Mouse (Mus musculus): ENCODE results near the gene Ggt6.

Gene Ggt6

DNA sequence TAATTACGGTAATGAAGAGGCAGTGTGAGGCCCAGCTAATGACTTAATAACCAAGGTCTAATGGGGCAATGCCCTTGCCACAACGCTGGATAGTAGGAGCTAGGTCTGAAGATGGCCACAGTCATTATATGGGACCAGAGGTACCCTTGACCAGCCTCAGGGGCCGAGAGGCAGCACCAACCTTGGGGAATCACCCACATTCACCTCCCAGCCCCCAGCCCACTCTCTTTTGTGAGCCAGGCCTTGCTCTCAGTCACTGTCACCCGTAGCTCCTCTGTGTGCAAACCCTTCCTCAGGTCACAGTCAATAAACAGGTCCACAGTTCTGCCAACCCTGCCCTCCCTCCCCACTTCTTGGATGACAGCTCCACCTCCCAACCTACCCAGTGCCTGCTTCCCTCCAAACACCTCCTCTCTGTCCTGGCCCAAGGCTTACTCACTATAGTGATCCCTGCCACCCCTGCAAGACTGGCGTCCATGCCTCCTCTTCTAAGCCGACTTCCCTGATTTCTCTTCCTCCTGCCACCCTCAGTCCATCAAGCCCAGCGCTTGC lies 40.8 kb downstream of the Ggt6 start:
- no peak for DNase-seq (ENCODE audit: low spot score in 2 of 2)

DNA sequence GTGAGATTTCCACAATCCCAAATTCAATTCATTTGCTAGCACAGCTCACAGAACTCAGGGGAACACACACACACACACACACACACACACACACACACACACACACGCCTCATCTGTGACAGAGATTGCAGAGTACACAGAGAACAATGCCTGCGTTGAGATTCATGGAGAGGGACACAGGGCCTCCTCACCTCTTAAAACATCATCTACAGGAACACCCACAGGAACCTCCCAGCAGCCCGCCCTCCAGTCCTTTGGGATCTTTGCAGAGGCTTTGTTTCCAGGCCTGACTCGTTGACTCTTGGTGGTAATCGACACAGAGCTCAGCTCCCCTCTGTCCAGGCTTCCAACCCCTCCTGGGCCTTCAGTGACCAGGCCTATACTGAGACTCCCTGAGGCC lies 41.9 kb downstream of the Ggt6 start:
- no peak for DNase-seq (ENCODE audit: low spot score in 2 of 2)

DNA sequence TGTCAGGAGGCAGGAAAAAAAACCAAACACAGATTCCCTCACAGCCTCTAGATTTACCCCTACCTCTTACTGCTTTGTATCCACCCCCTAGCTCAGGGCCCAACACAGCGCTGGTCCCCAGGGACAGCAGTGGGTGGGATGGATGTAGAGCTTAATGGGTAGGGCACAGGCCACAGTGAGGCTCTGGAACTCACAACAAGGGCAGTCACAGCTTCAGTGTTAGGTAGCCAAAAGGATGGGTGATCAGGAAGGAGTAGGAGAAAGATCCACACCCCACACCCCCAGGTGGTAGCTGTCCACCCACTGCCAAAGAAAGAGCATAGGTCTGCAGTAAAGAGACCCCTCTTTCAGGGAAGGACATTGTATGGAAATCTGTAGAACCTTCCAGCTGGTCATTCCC lies 42.3 kb downstream of the Ggt6 start:
- DNase-seq (ENCODE audit: low spot score in 2 of 2), result no peak

DNA sequence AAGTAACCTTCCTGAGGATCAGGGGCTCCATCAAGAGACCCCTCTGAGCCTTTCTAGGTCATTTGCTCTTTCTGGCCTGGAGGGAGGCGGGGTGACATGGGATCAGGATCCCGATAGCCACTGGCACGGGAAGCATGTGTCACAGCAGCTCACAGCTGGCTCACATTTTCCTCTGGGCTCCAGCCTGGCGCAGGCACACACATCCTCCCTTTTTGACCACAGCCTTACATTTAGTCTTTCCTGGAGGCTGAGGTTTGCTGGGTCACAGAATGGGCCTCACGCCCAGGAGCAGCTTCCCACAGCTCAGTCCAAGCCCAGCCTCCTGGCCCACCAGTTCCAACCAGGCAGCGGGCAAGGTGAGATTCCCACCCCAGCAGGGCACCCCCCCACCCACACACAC lies 42.9 kb downstream of the Ggt6 start:
- DNase-seq (ENCODE audit: low spot score in 2 of 2), result no peak

DNA sequence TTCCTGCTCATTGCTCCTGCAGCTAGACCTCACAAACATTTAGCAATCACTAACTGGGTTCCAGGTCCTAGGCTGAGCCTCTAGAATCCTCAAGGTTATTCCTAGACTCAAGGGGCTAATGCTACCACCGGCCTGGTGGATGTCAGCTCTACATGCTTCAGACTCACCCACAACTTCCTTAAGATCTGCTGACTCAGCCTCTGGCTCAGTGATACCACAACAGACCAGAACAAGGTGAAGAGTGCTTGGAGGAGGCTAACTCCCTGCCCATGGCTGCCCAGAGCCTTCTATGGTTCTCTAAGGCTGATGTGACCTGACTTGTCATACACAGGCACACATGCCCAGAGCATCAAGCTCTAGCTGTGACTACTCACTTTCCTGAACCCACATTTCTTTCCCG lies 44.2 kb downstream of the Ggt6 start:
- no peak for DNase-seq (ENCODE audit: low spot score in 2 of 2)

DNA sequence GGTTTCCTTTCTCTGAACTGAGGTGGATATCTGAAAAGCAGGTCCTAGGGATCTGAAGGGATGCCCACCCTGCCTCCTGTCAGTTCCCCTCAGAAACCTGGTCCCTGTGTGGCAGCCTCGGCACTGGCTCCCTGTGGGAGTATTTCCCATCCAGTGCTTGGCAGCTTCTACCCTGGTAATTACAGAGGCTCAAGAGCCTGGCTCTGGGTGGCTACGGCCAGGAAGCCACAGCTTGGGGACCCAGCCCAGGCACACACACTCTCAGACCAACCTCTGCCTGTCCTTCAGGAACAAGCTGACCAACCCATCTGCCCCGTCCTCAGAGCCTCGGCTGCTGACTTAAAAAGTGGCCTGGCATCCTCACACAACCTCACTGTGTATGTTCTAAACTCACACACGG lies 46.0 kb downstream of the Ggt6 start:
- DNase-seq (ENCODE audit: low spot score in 2 of 2), result no peak

DNA sequence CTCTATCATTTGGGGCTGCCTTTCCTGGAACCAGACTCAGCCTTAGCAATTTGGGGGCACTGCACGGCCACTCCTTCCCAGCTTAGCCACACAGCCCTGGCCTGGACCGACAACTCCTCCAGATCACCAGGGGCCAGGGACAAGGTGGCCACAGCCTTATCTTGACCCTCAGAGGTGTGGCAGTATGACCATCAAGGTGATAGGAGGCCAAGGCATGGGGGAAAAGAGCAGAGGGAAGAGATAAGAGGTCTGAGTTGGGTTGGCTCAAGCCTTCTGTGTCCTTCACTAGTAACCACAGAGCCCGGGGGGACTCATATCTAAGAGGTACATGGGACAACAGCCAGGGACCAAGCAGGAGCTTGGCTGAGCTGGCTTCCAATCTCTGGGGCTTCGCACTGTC lies 46.6 kb downstream of the Ggt6 start:
- no peak for DNase-seq (ENCODE audit: low spot score in 2 of 2)

DNA sequence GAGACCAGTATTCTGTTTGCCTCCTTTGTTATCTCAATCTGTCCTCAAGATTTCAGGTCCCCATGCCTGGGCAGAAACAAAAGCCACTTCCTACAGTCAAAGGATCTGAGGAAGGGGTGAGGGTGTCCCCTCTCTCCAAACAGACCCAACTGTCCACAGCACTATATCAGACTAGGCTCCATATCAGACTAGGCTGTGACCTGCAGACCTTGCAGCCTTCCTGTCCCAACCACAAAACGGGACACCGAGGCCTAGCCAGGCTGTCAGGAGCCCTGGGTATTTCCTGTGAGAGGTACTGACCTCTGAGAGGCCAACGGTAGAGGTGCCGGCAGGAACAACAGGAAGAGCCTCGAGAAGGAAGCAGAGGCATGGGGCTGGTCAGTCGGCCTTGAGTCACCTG lies 49.2 kb downstream of the Ggt6 start:
- no peak for DNase-seq (ENCODE audit: low spot score in 2 of 2)

DNA sequence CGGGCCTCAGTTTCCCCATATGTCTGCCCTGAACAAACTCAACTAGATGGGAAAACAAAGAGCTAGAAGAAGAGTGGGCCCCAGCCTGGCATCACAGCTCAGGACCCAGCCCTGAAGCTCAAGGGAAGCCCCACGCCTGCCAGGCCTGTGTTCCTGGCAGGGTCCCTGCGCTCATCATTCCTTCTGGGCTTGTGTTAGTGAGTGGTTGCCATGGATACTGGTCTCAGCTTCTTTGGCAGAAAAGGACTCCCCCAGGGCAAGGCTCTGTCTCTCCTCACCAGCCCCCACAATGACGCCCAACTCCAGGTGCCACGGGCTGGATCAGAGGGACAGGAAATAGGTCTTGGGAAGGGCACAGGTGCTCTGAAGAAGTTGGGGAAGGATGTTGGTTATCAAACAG lies 49.8 kb downstream of the Ggt6 start:
- DNase-seq (ENCODE audit: low spot score in 2 of 2), result no peak

DNA sequence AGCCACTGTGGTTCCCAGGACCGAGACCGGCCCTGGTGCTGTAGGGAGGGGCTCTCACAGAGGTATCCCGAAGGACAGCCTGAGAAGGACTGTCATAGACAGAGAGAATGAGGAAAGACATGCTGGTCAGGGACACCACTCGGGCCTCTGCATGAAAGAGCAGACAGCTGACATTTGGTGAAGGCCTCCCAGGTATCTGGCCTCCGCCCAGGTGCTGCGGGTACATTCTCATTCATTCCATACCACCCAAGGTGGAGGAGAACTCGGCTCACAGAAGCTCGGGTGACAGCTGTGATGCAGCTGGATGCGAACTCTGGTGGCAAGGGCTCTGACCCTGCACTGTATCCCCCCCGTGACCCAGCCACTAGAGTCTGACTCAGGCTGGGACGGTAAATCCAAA lies 50.6 kb downstream of the Ggt6 start:
- DNase-seq (ENCODE audit: low spot score in 2 of 2), result no peak

DNA sequence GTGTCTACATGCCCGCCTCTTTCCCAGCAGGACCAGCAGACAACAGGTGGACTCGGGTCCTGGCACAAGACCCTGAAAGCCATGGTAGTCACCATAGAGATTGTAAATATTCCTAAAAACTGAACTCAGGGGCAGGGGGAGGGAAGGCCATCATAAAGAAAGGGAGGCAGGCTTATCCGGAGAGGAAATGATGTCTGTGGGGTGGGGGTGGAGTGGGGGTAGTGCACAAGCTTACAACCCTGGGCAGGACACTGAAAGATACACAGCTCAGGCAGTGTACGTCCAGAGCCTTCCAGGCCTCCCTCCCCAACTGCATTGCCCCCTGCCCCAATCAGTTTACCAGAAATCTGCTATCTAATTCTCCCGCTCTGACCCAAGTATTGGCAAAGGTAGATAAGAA lies 51.8 kb downstream of the Ggt6 start:
- DNase-seq (ENCODE audit: low spot score in 2 of 2), result no peak

DNA sequence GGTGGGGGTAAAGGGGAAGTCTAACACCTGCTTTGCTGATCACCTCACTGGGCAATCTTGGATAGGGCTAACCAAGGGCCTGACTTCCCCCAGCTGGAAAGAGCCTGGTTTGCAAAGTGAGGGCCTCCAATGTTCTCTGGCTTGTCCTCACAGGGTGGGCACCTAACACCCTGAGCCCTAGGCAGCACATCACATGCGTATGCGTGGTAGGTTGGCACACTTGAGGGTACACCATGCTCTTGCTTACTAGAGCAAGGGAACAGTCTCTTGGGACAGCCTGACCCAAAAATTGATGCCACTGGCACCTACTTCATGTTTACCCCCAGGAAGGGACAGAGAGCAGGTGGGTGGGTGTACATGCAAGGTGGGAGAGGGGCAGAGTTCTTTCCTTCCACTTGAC lies 52.4 kb downstream of the Ggt6 start:
- DNase-seq (ENCODE audit: low spot score in 2 of 2), result no peak

All from spleen, postnatal 36 days (tissue).